Mouse (Mus musculus) bone marrow macrophage, adult 2 months (primary cell): ENCODE results near the gene Tuba1b.

Experiments
- CTCF ChIP-seq: IDR thresholded peaks from 2 replicates; pipeline ENCODE4 v1.5.1; 2012; ENCODE audit warnings: low read depth, mild to moderate bottlenecking, low read length, moderate library complexity
- POLR2A ChIP-seq: IDR thresholded peaks from 2 replicates; pipeline ENCODE4 v1.6.1; 2012; ENCODE audit warnings: mild to moderate bottlenecking, low read depth, low read length, borderline replicate concordance

- TF ChIP-seq POLR2A, result no peak
- TF ChIP-seq CTCF, result no peak
These were observed 32.8 kb downstream of the Tuba1b start for GRCm38 (mm10) chr15:98901530-98901929.
